ENCODE assay signal across 8 mouse cellular contexts in genomic region chr15:7934105-7934504, GRCm38 (mm10).
A peak's percentile ranks its signal among the peaks of the same experiment; 100 is the strongest.
DNase-seq lines count a peak whose midpoint lies in the region; ATAC-seq lines count a peak whose summit lies in the region.

No protein-coding gene starts in this region.

- no peaks in the 10 kb centered on the region for H3K27me3 ChIP-seq in kidney, embryonic 15.5 days

- H3K4me2 ChIP-seq in kidney, embryonic 15.5 days, result peak overlapping the region; percentile 46

- no peaks in the 10 kb centered on the region for H3K36me3 ChIP-seq in kidney, embryonic 15.5 days

- WGBS in kidney, embryonic 15.5 days, result 35% methylated on average over 16 of the region's 16 CpGs

- peak; percentile 64 for ATAC-seq in kidney, embryonic 15.5 days (replicated peaks; ENCODE audit: low FRiP score)
- ATAC-seq in monocyte, adult 5-6 weeks (replicated peaks; ENCODE audit: insufficient number of reproducible peaks, low FRiP score, low TSS enrichment, poor library complexity, severe bottlenecking), result no peak

- 0 out of 2 replicates have a peak overlapping the region, but pooled peaks have one; percentile 11 for H3K4me3 ChIP-seq in kidney, embryonic 15.5 days (replicated peaks)

- H3K4me1 ChIP-seq in kidney, embryonic 15.5 days, result peaks cover 9% of the 10 kb centered on the region

- no peak for DNase-seq in kidney, adult 11 months
- DNase-seq in embryo, embryonic 10.5 days (ENCODE audit: low spot score), result peak; percentile 28
- peak; percentile 4 for DNase-seq in heart, postnatal 25 days (ENCODE audit: low spot score)
- DNase-seq in lung, postnatal 14 days, result peak; percentile 29
- no peak for DNase-seq in layer of hippocampus, adult 9-11 months
- no peak for DNase-seq in left cerebral cortex, adult 8-10 months (ENCODE audit: low spot score in 2 of 2)

- intact Hi-C loops in heart, postnatal 25 days (cut with DNase I), result no loop called here

- no peak overlapping the region for H3K27ac ChIP-seq in kidney, embryonic 15.5 days

- no peaks in the 10 kb centered on the region for H3K9me3 ChIP-seq in kidney, embryonic 15.5 days (replicated peaks)

- H3K9ac ChIP-seq in kidney, embryonic 15.5 days, result no peak overlapping the region

Comparison
In these comparisons a context has a peak if more than half of its experiments do, and no peak if none do; other contexts are left out.
1. DNase-seq: peak in embryo, embryonic 10.5 days (single experiment), heart, postnatal 25 days (single experiment) and lung, postnatal 14 days (single experiment); none in kidney, adult 11 months (single experiment), layer of hippocampus, adult 9-11 months (single experiment) and left cerebral cortex, adult 8-10 months (0 of 2).